Mouse (Mus musculus): ENCODE data around the gene Hmgcs2. TPM values are rescaled to one million over a fixed set of nuclear protein-coding genes. Genes with fewer than 3 reads are reported as not detected.

The Hmgcs2 gene
- total RNA-seq, 2 experiments from 2014 or later = 5.2 to 6.4 TPM

DNA sequence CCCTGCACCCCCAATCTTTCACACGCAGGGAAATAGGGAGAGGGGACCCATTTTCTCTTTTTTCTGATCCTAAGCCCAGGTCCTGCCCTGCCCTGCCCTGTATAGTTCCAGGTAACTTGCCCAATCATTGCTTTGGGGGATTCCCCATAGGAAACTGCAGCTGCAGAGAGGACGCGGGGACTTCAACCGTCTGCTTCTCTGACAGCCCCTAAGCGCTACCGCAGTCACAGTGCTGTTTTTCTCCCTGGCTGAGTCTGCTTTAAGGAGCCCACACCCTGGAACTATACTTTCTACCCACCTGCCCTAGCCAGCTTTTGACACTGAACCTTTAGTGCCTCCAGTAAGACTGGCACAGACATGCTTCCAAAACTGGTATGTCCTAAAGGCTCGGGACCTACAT is 55.7 kb downstream of the Hmgcs2 start:
- DNase-seq (ENCODE audit: low spot score in 2 of 2) = no peak

DNA sequence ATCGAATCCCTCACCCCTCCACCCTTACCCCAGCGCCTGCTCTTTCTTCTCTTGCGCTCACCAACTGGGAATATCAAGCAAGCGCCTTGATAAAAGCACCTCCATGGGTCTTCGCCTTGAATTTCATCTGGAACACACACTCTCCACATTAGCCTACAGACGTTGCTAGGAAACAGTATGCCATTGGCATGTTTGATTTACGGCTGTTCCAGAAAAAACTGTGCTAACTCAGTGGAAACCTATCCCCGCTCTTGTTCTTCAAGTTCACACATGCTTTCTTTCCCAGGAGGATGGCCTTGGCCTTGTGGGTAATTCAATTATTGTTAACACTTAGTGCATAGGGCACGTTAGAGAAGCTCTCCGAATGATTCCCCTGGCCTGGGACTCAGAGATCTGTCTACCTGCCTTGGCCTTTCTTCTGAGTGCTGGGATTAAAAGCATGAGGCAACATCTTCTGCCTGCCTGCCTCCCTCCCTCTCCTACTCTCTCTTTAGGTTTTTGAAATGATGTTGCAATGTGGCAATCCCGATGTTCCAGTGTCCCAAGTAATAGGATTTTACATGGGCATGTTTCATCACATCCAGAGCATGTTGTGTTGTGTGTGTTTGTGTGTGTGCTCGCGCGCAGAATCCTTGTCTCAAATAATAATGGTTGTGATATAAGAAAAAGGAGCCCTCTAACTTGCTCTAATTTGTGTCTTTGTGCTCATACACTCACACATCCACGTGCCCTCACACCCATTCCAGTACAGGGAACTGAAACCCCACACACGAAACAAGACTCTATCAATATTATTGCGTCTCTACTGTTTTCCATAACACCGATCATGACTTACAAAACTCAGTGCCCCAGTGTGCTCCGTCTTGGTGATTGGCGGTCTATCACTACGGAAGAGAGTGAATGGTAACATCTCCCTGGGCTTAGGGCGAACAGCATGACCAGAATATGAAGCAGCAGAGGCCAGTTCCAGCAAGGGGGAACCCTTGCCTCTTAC is 56.7 kb downstream of the Hmgcs2 start:
- DNase-seq (ENCODE audit: low spot score in 2 of 2) = no peak

DNA sequence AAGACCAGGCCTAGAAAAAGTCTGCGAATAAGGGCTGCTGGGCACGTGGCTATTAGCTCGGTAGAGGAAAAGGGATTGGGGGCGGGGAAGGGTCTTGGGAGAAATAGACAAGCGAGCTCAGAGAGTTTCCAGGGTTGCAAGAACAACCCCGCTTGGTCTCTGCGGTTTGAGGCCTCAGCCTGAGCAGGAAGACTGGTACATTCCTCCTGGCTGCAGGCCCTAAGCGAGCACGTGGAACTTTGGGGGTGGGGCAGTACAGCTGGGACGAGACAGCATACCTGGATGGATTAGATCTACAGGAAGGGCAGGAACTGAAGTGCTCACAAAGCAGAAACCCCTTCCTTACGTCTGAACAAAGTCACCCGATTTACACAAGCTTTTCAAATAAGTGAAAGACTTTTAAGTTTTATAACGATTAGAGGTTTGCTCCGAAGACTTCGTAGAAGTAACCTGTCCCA is 58.4 kb downstream of the Hmgcs2 start:
- DNase-seq (ENCODE audit: low spot score in 2 of 2) = peak in 1 of 2 experiments; percentile 20

DNA sequence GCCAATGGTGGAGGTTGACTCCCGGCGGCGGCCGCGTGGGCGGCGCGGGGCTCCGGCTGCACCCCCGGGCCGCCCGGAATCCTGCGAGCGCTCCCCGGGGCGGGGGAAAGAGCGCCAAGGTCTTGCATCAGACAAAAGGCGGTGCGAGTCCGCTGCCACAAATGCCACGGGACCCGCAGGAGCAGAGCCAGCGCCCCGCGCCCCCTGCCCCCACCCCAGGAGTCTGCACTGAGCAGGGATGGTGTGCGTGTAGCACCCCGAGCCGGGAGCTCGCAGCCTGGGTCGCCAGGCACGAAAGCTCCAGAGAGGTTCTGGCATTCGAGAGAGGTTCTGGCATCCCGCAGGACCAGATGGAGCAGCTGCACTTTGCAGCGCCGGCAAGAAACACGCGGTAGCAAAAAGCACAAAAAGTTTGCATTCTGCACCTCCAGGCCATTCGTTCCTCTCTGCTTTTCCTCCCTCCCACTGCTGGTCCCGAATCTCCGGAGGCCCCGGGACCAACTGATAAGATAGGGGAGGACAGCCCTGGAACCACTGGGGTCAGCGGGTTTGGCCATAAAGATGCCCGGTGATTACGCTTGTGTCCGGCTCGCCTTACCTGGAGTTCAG is 59.0 kb downstream of the Hmgcs2 start:
- peak; percentile 8 to 42 for DNase-seq (ENCODE audit: low spot score in 2 of 2)

DNA sequence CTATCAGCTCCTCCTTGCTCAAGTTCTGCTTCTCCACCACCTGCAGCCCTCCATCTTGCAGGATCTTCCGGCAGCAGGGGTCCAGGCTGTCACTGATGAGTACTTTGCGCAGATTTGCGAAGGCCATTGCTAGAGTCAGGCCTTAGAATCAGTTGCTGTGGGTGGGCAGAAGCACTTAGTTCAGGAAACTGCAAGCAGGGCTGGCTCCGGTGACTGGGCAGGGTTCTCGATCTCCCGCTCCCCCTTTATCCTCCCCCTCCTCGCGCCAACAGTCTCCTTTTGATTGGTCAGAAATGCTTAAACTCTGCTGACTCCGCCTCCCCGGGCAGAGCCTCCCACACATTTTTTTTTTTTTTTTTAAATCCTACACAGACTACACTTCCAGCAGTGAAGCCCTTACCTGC is 59.5 kb downstream of the Hmgcs2 start, which contains the start of gene Phgdh:
Gene Phgdh (minus strand): TSS at position 285 of the 404 bp plus-strand sequence.
- DNase-seq (ENCODE audit: low spot score in 2 of 2) = peak; percentile 25 to 28

DNA sequence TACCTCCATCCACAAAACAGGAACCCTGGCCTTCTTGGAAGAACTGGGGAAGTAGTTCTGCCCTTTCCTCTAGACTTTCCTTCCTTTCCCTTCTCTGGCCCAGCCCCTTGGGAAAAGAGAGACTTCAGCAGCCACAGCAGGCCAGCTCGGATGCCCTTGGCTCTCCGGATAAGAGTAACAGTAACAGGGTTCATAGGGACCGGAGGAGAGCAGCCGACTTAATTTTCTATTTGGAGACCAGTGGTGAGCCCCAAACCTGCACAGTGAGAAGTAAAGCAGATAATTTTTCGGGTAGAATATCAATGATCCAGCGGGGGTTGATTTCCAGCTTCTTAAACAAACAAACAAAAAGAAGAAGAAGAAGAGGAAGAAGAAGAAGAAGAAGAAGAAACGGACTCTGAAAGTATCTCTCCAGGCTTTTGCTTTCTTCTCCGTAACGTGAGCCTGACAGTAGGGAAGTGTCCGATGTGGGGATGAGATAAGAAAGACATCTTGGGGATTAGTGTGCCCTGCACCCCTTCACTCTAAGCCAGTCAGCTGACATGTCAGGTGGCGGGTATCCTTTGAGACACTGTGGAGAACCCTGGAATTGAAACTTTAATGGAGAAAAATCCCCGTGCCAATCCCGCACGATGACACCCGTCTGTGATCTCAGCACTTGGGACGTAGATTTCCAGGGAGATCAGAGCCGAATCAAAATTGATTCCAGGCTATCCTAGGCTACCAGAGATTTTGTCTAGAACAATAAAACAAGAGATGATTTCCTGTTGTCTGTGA is 60.8 kb downstream of the Hmgcs2 start:
- DNase-seq (ENCODE audit: low spot score in 2 of 2) = no peak

DNA sequence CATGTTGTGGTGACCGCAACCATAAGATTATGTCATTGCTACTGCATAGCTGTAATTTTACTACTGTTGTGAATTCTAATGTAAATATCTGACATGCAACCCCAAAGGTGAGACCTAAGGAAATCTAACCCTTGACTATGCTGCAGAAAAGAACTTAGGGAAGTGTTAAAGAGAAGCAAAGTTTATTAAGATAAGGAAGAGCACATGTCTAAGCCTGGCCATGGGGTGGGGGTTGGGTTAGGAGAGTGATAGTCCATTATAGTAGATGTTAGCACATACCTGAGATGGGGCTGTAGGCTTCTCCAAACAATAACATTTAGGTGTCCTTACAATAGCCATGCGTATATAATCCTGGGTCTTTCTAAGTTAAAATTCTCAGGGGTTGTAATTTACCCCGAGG is 63.0 kb downstream of the Hmgcs2 start:
- DNase-seq (ENCODE audit: low spot score in 2 of 2) = no peak

DNA sequence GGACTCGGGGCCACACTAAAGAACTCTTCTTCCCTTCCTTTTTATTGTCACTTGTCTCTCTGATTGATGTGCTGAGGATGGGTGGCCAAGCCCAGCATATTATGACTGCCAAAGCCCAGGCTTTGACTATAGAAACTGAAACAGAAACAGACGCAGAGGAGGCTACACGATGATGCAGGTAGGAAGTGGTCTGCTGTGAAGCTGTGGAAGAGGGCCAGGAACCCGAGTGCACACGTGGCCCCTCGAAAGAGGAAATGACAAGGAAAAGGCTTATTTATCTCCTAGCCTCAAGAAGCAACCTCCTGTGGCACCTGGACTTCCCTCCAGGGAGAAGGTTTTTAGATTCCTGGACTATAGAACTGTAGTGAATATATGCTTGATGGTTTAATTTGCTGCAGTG is 67.9 kb downstream of the Hmgcs2 start:
- DNase-seq (ENCODE audit: low spot score in 2 of 2) = no peak

DNA sequence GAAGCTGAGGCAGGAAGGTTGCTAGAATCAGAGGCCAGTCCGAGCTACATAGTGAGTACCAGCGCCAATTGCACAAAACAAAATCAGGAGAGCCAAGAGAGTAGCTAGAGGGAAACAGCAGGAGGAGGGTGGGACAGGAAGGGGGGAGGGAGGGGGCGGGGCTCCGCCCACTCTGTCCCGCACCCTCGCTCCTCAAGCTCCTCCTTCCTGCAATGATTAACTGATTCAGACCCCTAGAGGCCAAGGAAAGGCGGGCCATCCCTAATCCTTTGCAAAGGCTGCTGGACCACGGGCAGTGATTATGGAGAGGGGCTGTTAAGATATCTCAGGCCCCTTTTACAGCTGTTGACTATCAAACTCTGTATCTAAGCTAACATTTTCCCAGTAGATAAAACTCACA is 68.5 kb downstream of the Hmgcs2 start:
- DNase-seq (ENCODE audit: low spot score in 2 of 2) = no peak

DNA sequence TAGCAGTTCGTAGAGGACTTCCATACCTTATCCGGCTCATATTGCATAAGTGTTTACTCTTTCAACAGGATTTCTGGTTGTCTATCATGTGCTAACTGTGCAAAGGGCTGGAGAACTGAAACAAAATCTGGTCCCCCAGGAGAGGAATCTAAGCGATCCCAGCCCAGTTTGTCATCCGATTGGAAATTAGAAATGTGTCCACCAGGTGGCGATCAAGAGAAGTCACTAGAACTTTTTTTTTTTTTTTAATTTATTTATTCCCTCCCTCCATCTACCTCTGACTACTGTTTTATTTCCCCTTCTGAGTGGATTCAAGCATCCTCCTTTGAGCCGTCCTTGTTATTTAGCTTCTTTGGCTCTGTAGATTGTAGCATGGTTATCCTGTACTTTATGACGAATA is 73.7 kb downstream of the Hmgcs2 start:
- peak; percentile 65 to 78 for DNase-seq (ENCODE audit: low spot score in 2 of 2)

DNA sequence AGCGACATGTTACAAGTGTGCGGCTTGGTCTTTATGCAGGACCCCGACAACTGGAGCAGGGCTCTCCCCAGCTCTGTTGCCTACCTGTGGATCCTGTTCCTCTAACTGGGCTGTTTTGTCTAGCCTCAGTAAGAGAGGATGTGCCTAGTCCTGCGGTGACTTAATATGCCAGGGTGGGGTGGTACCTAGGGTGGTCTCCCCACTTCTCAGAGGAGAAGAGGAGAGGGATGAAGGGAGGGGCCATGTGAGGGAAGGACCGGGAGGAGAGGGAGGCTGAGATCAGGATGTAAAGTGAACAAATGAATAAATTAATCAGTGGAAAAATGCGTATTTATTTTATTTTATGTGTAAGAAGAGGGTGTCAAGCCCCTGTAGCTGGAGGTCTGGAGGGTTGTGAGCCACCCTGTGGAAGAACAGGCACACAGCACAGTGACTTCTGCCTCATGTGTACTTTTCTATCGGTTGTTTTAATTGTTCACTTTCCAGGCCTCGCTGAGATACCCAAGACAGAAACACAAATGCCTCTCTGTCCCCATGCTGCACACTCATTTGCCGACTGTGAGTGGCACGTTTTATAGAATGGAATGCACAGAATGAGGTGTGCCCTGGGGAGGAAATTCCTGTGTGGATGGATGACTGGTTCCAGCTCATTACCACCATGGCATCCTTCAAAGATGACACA is 75.2 kb downstream of the Hmgcs2 start:
- no peak for DNase-seq (ENCODE audit: low spot score in 2 of 2)

DNA sequence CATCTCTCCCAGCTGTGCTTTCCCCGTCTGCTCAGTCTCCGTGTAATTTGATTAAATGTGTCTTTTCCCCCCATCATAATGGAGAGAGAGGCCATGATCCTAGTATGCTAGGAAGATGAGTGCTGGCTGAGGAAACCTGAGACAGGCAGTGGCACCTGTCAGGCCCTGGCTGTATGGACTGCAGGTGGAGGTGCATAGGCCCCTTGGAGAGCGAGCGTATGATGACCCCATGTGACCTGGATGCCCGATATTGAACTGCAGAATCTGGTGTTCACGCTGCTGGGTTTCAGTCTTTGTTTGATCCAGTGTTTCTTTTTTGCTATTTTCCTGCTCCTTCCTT is 75.8 kb downstream of the Hmgcs2 start:
- DNase-seq (ENCODE audit: low spot score in 2 of 2) = no peak

DNA sequence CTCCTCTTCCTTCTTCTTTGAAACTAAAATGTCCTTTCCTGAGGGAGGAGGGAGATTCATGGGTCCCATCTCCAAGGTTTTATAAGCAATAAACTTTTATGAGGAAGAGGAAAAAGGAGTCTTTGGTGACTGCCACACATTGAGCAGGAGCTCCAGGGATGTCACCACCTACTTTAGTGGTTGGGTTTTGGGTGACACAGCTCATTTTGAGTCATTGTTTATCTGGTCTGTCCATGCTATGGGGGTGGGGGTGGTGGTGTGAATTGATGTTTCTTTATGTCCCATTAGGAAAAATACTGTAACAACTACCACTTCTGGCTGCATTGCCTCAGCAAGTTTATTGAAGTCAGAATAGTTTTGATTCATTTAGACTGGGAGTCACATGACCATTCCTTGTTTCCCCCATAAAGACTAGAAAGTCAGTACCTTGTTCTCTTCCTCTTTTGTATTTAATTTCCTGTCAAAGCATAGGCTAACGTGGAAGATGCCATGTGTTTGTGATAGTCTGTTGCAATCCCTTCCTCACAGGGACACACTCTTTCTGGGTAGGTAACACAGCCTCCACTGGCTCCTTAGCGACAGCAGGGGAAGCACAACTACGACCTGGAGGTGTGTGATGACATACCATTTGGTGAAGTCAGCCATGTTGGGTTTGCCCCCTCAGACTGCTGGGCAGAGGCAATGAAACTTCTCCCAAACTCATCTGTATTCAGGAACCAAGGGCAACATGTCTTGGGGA is 76.6 kb downstream of the Hmgcs2 start:
- DNase-seq (ENCODE audit: low spot score in 2 of 2) = no peak

Other genes starting within 250 kb of the Hmgcs2 start
- not detected for gene Adam30, start 119.8 kb upstream of the Hmgcs2 start, total RNA-seq (2021)
- gene Reg4, start 58.3 kb upstream of the Hmgcs2 start, total RNA-seq (2021) = not detected
- 10 to 100 TPM; 48.5 to 56.6 TPM for gene Phgdh, start 59.6 kb downstream of the Hmgcs2 start, total RNA-seq (2021)
- gene Zfp697, start 102.0 kb downstream of the Hmgcs2 start, total RNA-seq (2021) = 10 to 100 TPM; 29.5 to 30.1 TPM
- gene Gm4450, start 176.7 kb downstream of the Hmgcs2 start, total RNA-seq (2021) = not detected
- gene Hsd3b4, start 230.1 kb downstream of the Hmgcs2 start, total RNA-seq (2021) = not detected